Mouse (Mus musculus) R1 (cell line): ENCODE data around the gene Sult1a1.

Source experiments
- DNase-seq: peaks from one replicate; pipeline ENCODE4 v3.0.0-alpha.2; 2018; ENCODE audit warnings: low read depth, low spot score

Gene Sult1a1

DNA sequence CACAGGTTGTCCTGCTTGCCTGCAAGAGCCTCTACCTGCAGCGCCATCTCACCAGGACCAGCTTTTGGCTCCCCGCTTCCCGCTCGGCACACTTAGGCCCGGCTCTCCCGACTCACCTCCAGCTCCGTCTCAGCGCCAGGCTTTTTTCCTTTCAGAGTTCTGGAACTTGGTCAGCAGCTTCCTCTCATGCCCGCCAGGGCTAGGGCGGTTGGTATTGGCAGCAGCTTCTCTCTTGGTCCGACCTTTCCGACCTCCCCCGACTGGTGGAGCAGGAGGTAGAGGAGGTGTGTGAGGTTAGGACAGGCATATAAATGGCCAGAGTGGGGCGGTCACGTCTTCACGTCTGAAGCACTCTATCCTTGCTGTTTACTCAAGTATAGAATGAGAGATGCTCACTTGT, 51.5 kb downstream of the Sult1a1 start:
- DNase-seq = peak; percentile 39

- no peak for DNase-seq
These were observed 52.9 kb downstream of the Sult1a1 start for GRCm38 (mm10) chr7:126623381-126623780.
